Mouse (Mus musculus) MEL (cell line): Measurements from ENCODE around the gene Tbc1d13. TPM values are rescaled to one million over a fixed set of nuclear protein-coding genes. Genes with fewer than 3 reads are reported as not detected.
"Not testable (repeated sequence)": the region's sequence is repeated elsewhere in the genome, so short reads cannot be mapped to it uniquely, and the experiment has no call there.

ENCODE experiments used
- DNase-seq: peaks from one replicate; pipeline ENCODE4 v3.0.0; 2011; ENCODE audit warnings: low read depth, low spot score
- H3K27ac ChIP-seq: 2 replicates; pipeline ENCODE4 v1.5.1; 2012; ENCODE audit warnings: low read depth, mild to moderate bottlenecking, control low read depth, low read length, moderate library complexity; ENCODE audit not compliant: control insufficient read depth
- H3K27me3 ChIP-seq, 2 experiments: fragments of 150-350 bp in 1 of 2; sonication (generic) in 1 of 2; 2 replicates each; pipeline ENCODE4 v1.6.1; 2012; ENCODE audit warnings: low read length in 2 of 2, mild to moderate bottlenecking in 2 of 2, improper control_type of control experiment in 1 of 2, moderate library complexity in 1 of 2; ENCODE audit not compliant: insufficient read depth in 2 of 2, control insufficient read depth in 1 of 2
- H3K36me3 ChIP-seq, 2 experiments: 2 replicates each; pipeline ENCODE4 v1.6.1; 2012 to 2014; ENCODE audit warnings: low read length in 2 of 2, improper control_type of control experiment in 1 of 2, inconsistent platforms in 1 of 2, mild to moderate bottlenecking in 1 of 2; ENCODE audit not compliant: insufficient read depth in 2 of 2, control insufficient read depth in 1 of 2
- H3K4me1 ChIP-seq, 2 experiments: fragments of 150-350 bp in 1 of 2; sonication (generic) in 1 of 2; 2 replicates each; pipeline ENCODE4 v1.6.1; 2012; ENCODE audit warnings: low read length in 2 of 2, improper control_type of control experiment in 1 of 2, mild to moderate bottlenecking in 1 of 2; ENCODE audit not compliant: insufficient read depth in 2 of 2, control insufficient read depth in 1 of 2
- H3K4me3 ChIP-seq, 2 experiments: fragments of 150-350 bp in 1 of 2; sonication (generic) in 1 of 2; 2 replicates each; pipeline ENCODE4 v1.5.1; 2012; ENCODE audit warnings: low read depth in 2 of 2, low read length in 2 of 2, mild to moderate bottlenecking in 2 of 2, moderate library complexity in 2 of 2, control low read depth in 1 of 2, improper control_type of control experiment in 1 of 2; ENCODE audit not compliant: control insufficient read depth in 1 of 2, insufficient read depth in 1 of 2
- H3K79me2 ChIP-seq: 2 replicates; pipeline ENCODE4 v1.6.1; 2012; ENCODE audit warnings: mild to moderate bottlenecking, low read length, moderate library complexity; ENCODE audit not compliant: control insufficient read depth, poor library complexity, insufficient read depth
- H3K9ac ChIP-seq: 2 replicates; pipeline ENCODE4 v1.6.1; 2012; ENCODE audit warnings: low read depth, mild to moderate bottlenecking, control low read depth, low read length, moderate library complexity; ENCODE audit not compliant: control insufficient read depth, poor library complexity, severe bottlenecking
- H3K9me3 ChIP-seq: fragments of 150-350 bp; sonication (generic); replicated peaks from 2 replicates; pipeline ENCODE4 v1.6.1; 2012; ENCODE audit warnings: mild to moderate bottlenecking, low read length, improper control_type of control experiment, moderate library complexity; ENCODE audit not compliant: insufficient read depth
- CHD2 ChIP-seq: IDR thresholded peaks from 2 replicates; pipeline ENCODE4 v1.6.1; 2011; ENCODE audit warnings: low read length, improper control_type of control experiment
- CTCF ChIP-seq, 3 experiments: IDR thresholded peaks in 2 of 3; conservative IDR thresholded peaks in 1 of 3; 2 replicates each; pipeline ENCODE4 v1.5.1; 2011 to 2012; ENCODE audit warnings: low read length in 3 of 3, low read depth in 2 of 3, mild to moderate bottlenecking in 2 of 3, improper control_type of control experiment in 1 of 3, inconsistent platforms in 1 of 3, mixed read lengths in 1 of 3, moderate library complexity in 1 of 3; ENCODE audit not compliant: control insufficient read depth in 1 of 3, insufficient read depth in 1 of 3, poor library complexity in 1 of 3, severe bottlenecking in 1 of 3
- E2F4 ChIP-seq: IDR thresholded peaks from 2 replicates; pipeline ENCODE4 v1.6.1; 2011; ENCODE audit warnings: low read depth, low read length, improper control_type of control experiment, borderline replicate concordance
- ELF1 ChIP-seq: IDR thresholded peaks from 2 replicates; pipeline ENCODE4 v1.6.1; 2014; ENCODE audit warnings: low read depth, mild to moderate bottlenecking, inconsistent platforms, low read length, improper control_type of control experiment, moderate library complexity
- ETS1 ChIP-seq: IDR thresholded peaks from 2 replicates; pipeline ENCODE4 v1.6.1; 2012; ENCODE audit warnings: low read depth, mild to moderate bottlenecking, inconsistent platforms, low read length, improper control_type of control experiment, moderate library complexity
- JUND ChIP-seq: IDR thresholded peaks from 2 replicates; pipeline ENCODE4 v1.6.1; 2011; ENCODE audit warnings: low read depth, mild to moderate bottlenecking, improper control_type of control experiment, low read length
- KAT2A ChIP-seq: conservative IDR thresholded peaks from 2 replicates; pipeline ENCODE4 v1.6.1; 2012; ENCODE audit warnings: low read depth, low read length, improper control_type of control experiment, inconsistent platforms
- MAZ ChIP-seq: IDR thresholded peaks from 2 replicates; pipeline ENCODE4 v1.6.1; 2012; ENCODE audit warnings: low read depth, mild to moderate bottlenecking, inconsistent platforms, low read length, improper control_type of control experiment
- MEF2A ChIP-seq: IDR thresholded peaks from 2 replicates; pipeline ENCODE4 v1.6.1; 2014; ENCODE audit warnings: low read depth, mild to moderate bottlenecking, inconsistent platforms, low read length, improper control_type of control experiment; ENCODE audit not compliant: poor library complexity, insufficient replicate concordance, severe bottlenecking; ENCODE audit errors: extremely low read depth
- MXI1 ChIP-seq: IDR thresholded peaks from 2 replicates; pipeline ENCODE4 v1.6.1; 2011; ENCODE audit warnings: mild to moderate bottlenecking, low read depth, low read length, improper control_type of control experiment
- MYB ChIP-seq: IDR thresholded peaks from 2 replicates; pipeline ENCODE4 v1.6.1; 2011; ENCODE audit warnings: mild to moderate bottlenecking, low read depth, low read length, improper control_type of control experiment
- MYC ChIP-seq: IDR thresholded peaks from 2 replicates; pipeline ENCODE4 v1.6.1; 2011; ENCODE audit warnings: low read depth, mild to moderate bottlenecking, low read length, improper control_type of control experiment, moderate library complexity
- POLR2A ChIP-seq, 2 experiments: IDR thresholded peaks; 2 replicates each; pipeline ENCODE4 v1.6.1; 2011 to 2012; ENCODE audit warnings: low read length in 2 of 2, mild to moderate bottlenecking in 2 of 2, control low read depth in 1 of 2, improper control_type of control experiment in 1 of 2, low read depth in 1 of 2, moderate library complexity in 1 of 2; ENCODE audit not compliant: control insufficient read depth in 1 of 2, insufficient read depth in 1 of 2, poor library complexity in 1 of 2
- POLR2AphosphoS2 ChIP-seq: IDR thresholded peaks from 2 replicates; pipeline ENCODE4 v1.6.1; 2011; ENCODE audit warnings: low read length, improper control_type of control experiment
- POLR2AphosphoS5 ChIP-seq: IDR thresholded peaks from 2 replicates; pipeline ENCODE4 v1.6.1; 2012; ENCODE audit warnings: low read depth, borderline replicate concordance, mild to moderate bottlenecking, inconsistent platforms, low read length, moderate library complexity, mixed read lengths
- RAD21 ChIP-seq: IDR thresholded peaks from 2 replicates; pipeline ENCODE4 v1.6.1; 2011; ENCODE audit warnings: mild to moderate bottlenecking, low read depth, low read length, improper control_type of control experiment
- SIN3A ChIP-seq: IDR thresholded peaks from 2 replicates; pipeline ENCODE4 v1.6.1; 2012; ENCODE audit warnings: low read length, improper control_type of control experiment, inconsistent platforms
- SMC3 ChIP-seq: IDR thresholded peaks from 2 replicates; pipeline ENCODE4 v1.6.1; 2011; ENCODE audit warnings: low read depth, low read length, improper control_type of control experiment
- UBTF ChIP-seq: IDR thresholded peaks from 2 replicates; pipeline ENCODE4 v1.6.1; 2012; ENCODE audit warnings: low read depth, mild to moderate bottlenecking, inconsistent platforms, low read length, improper control_type of control experiment, moderate library complexity, borderline replicate concordance; ENCODE audit not compliant: insufficient read depth
- USF1 ChIP-seq: IDR thresholded peaks from 2 replicates; pipeline ENCODE4 v1.6.1; 2014; ENCODE audit warnings: low read depth, mild to moderate bottlenecking, inconsistent platforms, low read length, improper control_type of control experiment, moderate library complexity
- ZKSCAN1 ChIP-seq: IDR thresholded peaks from 2 replicates; pipeline ENCODE4 v1.6.1; 2012; ENCODE audit warnings: low read depth, mild to moderate bottlenecking, inconsistent platforms, low read length, improper control_type of control experiment, moderate library complexity
- ZMIZ1 ChIP-seq: IDR thresholded peaks from 2 replicates; pipeline ENCODE4 v1.6.1; 2012; ENCODE audit warnings: low read depth, mild to moderate bottlenecking, inconsistent platforms, low read length, improper control_type of control experiment, moderate library complexity
- ZNF384 ChIP-seq: IDR thresholded peaks from 2 replicates; pipeline ENCODE4 v1.6.1; 2012; ENCODE audit warnings: low read depth, mild to moderate bottlenecking, inconsistent platforms, low read length, improper control_type of control experiment
- polyA plus RNA-seq, 2 experiments: library from polyadenylated mRNA; stranded (reverse) in 1 of 2; unstranded in 1 of 2; fragments of >175 nt in 1 of 2; fragments of >200 nt in 1 of 2; gene quantifications; 2 replicates each; pipeline versions ENCODE4 v1.2.1 to v1.2.4; 2012; ENCODE audit warnings: low replicate concordance in 2 of 2, low read depth in 1 of 2; ENCODE audit not compliant: insufficient read length in 2 of 2, insufficient read depth in 1 of 2, missing spikeins in 1 of 2
- total RNA-seq: library from RNA; depleted of rRNA; stranded (reverse); fragments of 300-350 nt; gene quantifications from 2 replicates; pipeline ENCODE4 v1.2.3, GENCODE M21; 2012

Tbc1d13 gene
- total and polyA plus RNA-seq, 3 experiments = 62.4 to 78.5 TPM; not detected in 1

- TF ChIP-seq USF1 (peak; percentile 74), JUND (no peak), RAD21 (no peak)
Measured at GRCm38 (mm10) chr2:30177700-30178675, 44.4 kb downstream of the Tbc1d13 start, which contains the start of gene Spout1 (continued).

GRCm38 (mm10) chr2:30178711-30179110 is 45.2 kb downstream of the Tbc1d13 start:
- H3K4me3 ChIP-seq = peak overlapping the region; percentile 38 to 45
- not testable (repeated sequence) for H3K36me3 ChIP-seq

GRCm38 (mm10) chr2:30182424-30182823 is 48.9 kb downstream of the Tbc1d13 start:
- no peak overlapping the region for H3K4me3 ChIP-seq
- H3K4me1 ChIP-seq = peaks cover 0 to under 1% of the 10 kb centered on the region in 2 experiments; a peak in 2 of 4 replicates
- no peak overlapping the region for H3K9ac ChIP-seq
- peaks cover 7% of the 10 kb centered on the region; the same call in 1 of the 2 replicates for H3K79me2 ChIP-seq
- H3K27ac ChIP-seq = no peak overlapping the region
- no peaks in the 10 kb centered on the region for H3K9me3 ChIP-seq
- no peaks in the 10 kb centered on the region for H3K27me3 ChIP-seq
- H3K36me3 ChIP-seq = 0 out of 4 replicates have a peak, but pooled peaks cover 0 to 2% of the 10 kb centered on the region in 2 experiments
- TF ChIP-seq MXI1 (no peak), SIN3A (no peak), ZNF384 (no peak), ELF1 (no peak), ETS1 (no peak)
- TF ChIP-seq, all 39 proteins: peak for 0
- no peak for DNase-seq

More at GRCm38 (mm10) chr2:30178711-30179110, 45.2 kb downstream of the Tbc1d13 start:
- not testable (repeated sequence) for H3K27me3 ChIP-seq, H3K9me3 ChIP-seq, DNase-seq, H3K27ac ChIP-seq, H3K4me1 ChIP-seq, H3K79me2 ChIP-seq
- peak overlapping the region; percentile 2; the same call in 1 of the 2 replicates for H3K9ac ChIP-seq

- no peaks in the 10 kb centered on the region for H3K27me3 ChIP-seq
- no peak for DNase-seq
- H3K9me3 ChIP-seq = no peaks in the 10 kb centered on the region
- H3K36me3 ChIP-seq = no peaks in the 10 kb centered on the region
- H3K27ac ChIP-seq = no peak overlapping the region
- no peaks in the 10 kb centered on the region for H3K4me1 ChIP-seq
- H3K4me3 ChIP-seq = no peak overlapping the region
- no peak overlapping the region for H3K9ac ChIP-seq
- H3K79me2 ChIP-seq = no peaks in the 10 kb centered on the region
- TF ChIP-seq MAZ (no peak), MYB (no peak), KAT2A (no peak), E2F4 (no peak), MEF2A (no peak), ZKSCAN1 (no peak), CHD2 (no peak), MYC (no peak), POLR2AphosphoS5 (no peak), RAD21 (no peak), UBTF (no peak), ELF1 (no peak), SMC3 (no peak), CTCF (IDR thresholded peaks at IDR 0.05 in 2 of 3, conservative IDR thresholded peaks at IDR 0.05 in 1 of 3; ENCODE audit: control insufficient read depth in 1 of 3, insufficient read depth in 1 of 3, low read depth in 2 of 3, low read length in 3 of 3, poor library complexity in 1 of 3, severe bottlenecking in 1 of 3) (no peak), ZMIZ1 (no peak), POLR2A (IDR thresholded peaks at IDR 0.05; ENCODE audit: control insufficient read depth in 1 of 2, insufficient read depth in 1 of 2, low read depth in 1 of 2, low read length in 2 of 2, poor library complexity in 1 of 2) (no peak), POLR2AphosphoS2 (no peak)
Measured at GRCm38 (mm10) chr2:30183721-30184120, 50.2 kb downstream of the Tbc1d13 start.
